Mouse (Mus musculus) forebrain, embryonic 11.5 days (tissue): ENCODE results near the gene D8Ertd738e. TPM values are rescaled to one million over a fixed set of nuclear protein-coding genes. Genes with fewer than 3 reads are reported as not detected.
A peak's percentile ranks its signal among the peaks of the same experiment; 100 is the strongest.

Experiments used
- ATAC-seq: fragments of 200-750 bp; cut with Nextera tagmentation; replicated peaks from 2 replicates; pipeline ENCODE4 v1.8.0; 2017; ENCODE audit warnings: moderate TSS enrichment; ENCODE audit not compliant: low FRiP score
- DNase-seq: peaks from one replicate; pipeline ENCODE4 v3.0.0-alpha.2; 2017; ENCODE audit warnings: low spot score
- H3K27ac ChIP-seq: fragments of 300-500 bp; sonication (generic); 2 replicates; pipeline ENCODE4 v1.5.1; 2014; ENCODE audit warnings: low read depth, low read length
- H3K27me3 ChIP-seq: fragments of 300-500 bp; sonication (generic); 2 replicates; pipeline ENCODE4 v1.6.1; 2014; ENCODE audit warnings: mild to moderate bottlenecking, low read length, mixed read lengths; ENCODE audit not compliant: control insufficient read depth, insufficient read depth
- H3K36me3 ChIP-seq: fragments of 300-500 bp; sonication (generic); 2 replicates; pipeline ENCODE4 v1.6.1; 2014; ENCODE audit warnings: mild to moderate bottlenecking, low read length, moderate library complexity, mixed read lengths; ENCODE audit not compliant: control insufficient read depth, insufficient read depth
- H3K4me1 ChIP-seq: fragments of 300-500 bp; sonication (generic); replicated peaks from 2 replicates; pipeline ENCODE4 v1.6.1; 2014; ENCODE audit warnings: low read length, mixed read lengths; ENCODE audit not compliant: control insufficient read depth, insufficient read depth
- H3K4me2 ChIP-seq: fragments of 300-500 bp; sonication (generic); 2 replicates; pipeline ENCODE4 v1.6.1; 2014; ENCODE audit warnings: low read depth, mild to moderate bottlenecking, low read length, moderate library complexity, mixed read lengths; ENCODE audit not compliant: severe bottlenecking
- H3K4me3 ChIP-seq: fragments of 300-500 bp; sonication (generic); 2 replicates; pipeline ENCODE4 v1.5.1; 2014; ENCODE audit warnings: low read depth, low read length
- H3K9ac ChIP-seq: fragments of 300-500 bp; sonication (generic); 2 replicates; pipeline ENCODE4 v1.6.1; 2014; ENCODE audit warnings: low read length
- H3K9me3 ChIP-seq: fragments of 300-500 bp; sonication (generic); 2 replicates; pipeline ENCODE4 v1.6.1; 2016; ENCODE audit warnings: low read length, mixed read lengths; ENCODE audit not compliant: control insufficient read depth
- WGBS: fragments of 180-500 bp; shearing (Covaris S2); extraction: QIAGEN DNeasy Blood & Tissue Kit; methylation state at CpG from one replicate; pipeline ENCODE4 v1.1.7; 2014; 5-methylcytosine and 5-hydroxymethylcytosine counted together
- microRNA counts: library from miRNA; unstranded; fragments of <30 nt; microRNA quantifications from one replicate; lab custom pipeline; 2015
- microRNA-seq: library from miRNA; unstranded; fragments of <30 nt; microRNA quantifications from one replicate; pipeline ENCODE4, GENCODE M21; 2016; ENCODE audit not compliant: insufficient number of aligned reads
- polyA plus RNA-seq: library from polyadenylated mRNA; unstranded; fragments of >200 nt; fragmentation: Nextera tagmentation; extraction: Ambion mirVana; gene quantifications from 2 replicates; pipeline ENCODE4 v1.2.1, GENCODE M21; 2014

Gene D8Ertd738e
- polyA plus RNA-seq, 1 experiment from 2014 or later = 277 TPM

- Histone ChIP-seq H3K4me3 (peak overlapping the region; percentile 48), H3K4me1 (peaks cover 43% of the 10 kb centered on the region), H3K27me3 (no peaks in the 10 kb centered on the region), H3K9ac (peak overlapping the region; percentile 57), H3K27ac (peak overlapping the region; percentile 94), H3K4me2 (peak overlapping the region; percentile 79), H3K36me3 (no peaks in the 10 kb centered on the region), H3K9me3 (no peaks in the 10 kb centered on the region)
- DNase-seq = peak; percentile 97
- peak; percentile 53 for ATAC-seq
- 3% methylated on average over 43 of the region's 43 CpGs for WGBS
Observed at GRCm38 (mm10) chr8:84197141-84197921, 52.2 kb downstream of the D8Ertd738e start.

MicroRNAs within 50 kb of the gene (microRNA counts, 519-probe panel; counts per million panel counts)
- 4,617 counts per million, percentile 42 among the panel's probes with 10 or more counts for microRNA mmu-miR-23a (lab: Ali Mortazavi, UCI)
- microRNA mmu-miR-27a (lab: Ali Mortazavi, UCI) = 5,542 counts per million, percentile 71 among the panel's probes with 10 or more counts

Small RNAs within 50 kb of the gene (microRNA-seq; reads per million reads assigned to microRNA genes)
- gene Mir23a (8,806 reads per million, percentile 90 among the genes with 10 or more reads in this experiment), gene Mir24-2 (not detected), gene Mir27a (194 reads per million, percentile 44 among the genes with 10 or more reads in this experiment), gene Mir3074-2 (not detected)

Other genes with a start within 250 kb of the D8Ertd738e start
- gene 1700067K01Rik, start 248.2 kb downstream of the D8Ertd738e start, polyA plus RNA-seq = 0.87 and 0.90 TPM in 2 replicates
- gene 2210011C24Rik, start 237.5 kb downstream of the D8Ertd738e start, polyA plus RNA-seq = 0.47 and 0.73 TPM in 2 replicates
- gene Palm3, start 228.2 kb downstream of the D8Ertd738e start, polyA plus RNA-seq = 2.5 and 4.4 TPM in 2 replicates
- 0.19 and 0.24 TPM in 2 replicates for gene Il27ra, start 207.1 kb downstream of the D8Ertd738e start, polyA plus RNA-seq
- not detected in 2 replicates for gene Rln3, start 204.7 kb downstream of the D8Ertd738e start, polyA plus RNA-seq
- 1.4 and 1.6 TPM in 2 replicates for gene Gm10643, start 184.6 kb downstream of the D8Ertd738e start, polyA plus RNA-seq
- gene Rfx1, start 182.9 kb downstream of the D8Ertd738e start, polyA plus RNA-seq = 11.0 and 11.5 TPM in 2 replicates
- 14.4 and 14.5 TPM in 2 replicates for gene Dcaf15, start 145.0 kb downstream of the D8Ertd738e start, polyA plus RNA-seq
- 0.17 and 0.21 TPM in 2 replicates for gene Podnl1, start 123.7 kb downstream of the D8Ertd738e start, polyA plus RNA-seq
- gene Cc2d1a, start 101.8 kb downstream of the D8Ertd738e start, polyA plus RNA-seq = 16.0 and 17.1 TPM in 2 replicates
- 1.2 and 1.5 TPM in 2 replicates for gene 4930432K21Rik, start 101.7 kb downstream of the D8Ertd738e start, polyA plus RNA-seq
- 2.9 and 5.0 TPM in 2 replicates for gene Nanos3, start 64.5 kb downstream of the D8Ertd738e start, polyA plus RNA-seq
- gene Zswim4, start 12.7 kb downstream of the D8Ertd738e start, polyA plus RNA-seq = 34.7 and 37.1 TPM in 2 replicates
- 52.0 and 59.6 TPM in 2 replicates for gene Mri1, start 7.6 kb upstream of the D8Ertd738e start, polyA plus RNA-seq
- gene Ccdc130, start 20.7 kb upstream of the D8Ertd738e start, polyA plus RNA-seq = 21.0 and 25.5 TPM in 2 replicates
- gene Cacna1a, start 138.7 kb upstream of the D8Ertd738e start, polyA plus RNA-seq = 6.9 and 7.7 TPM in 2 replicates